Mouse (Mus musculus) heart, postnatal 0 days (tissue): ENCODE data around the gene Lig1.

Experiments used
- CTCF ChIP-seq: IDR thresholded peaks from 2 replicates; pipeline ENCODE4 v1.5.1; 2016; ENCODE audit warnings: antibody characterized with exemption, control low read depth, low read depth
- EP300 ChIP-seq: IDR thresholded peaks from 2 replicates; pipeline ENCODE4 v1.6.1; 2016; ENCODE audit warnings: antibody characterized with exemption, low read depth

- TF ChIP-seq CTCF: no peak
- no peak for TF ChIP-seq EP300
Observed at GRCm38 (mm10) chr7:13277833-13278232, 750 bp downstream of the Lig1 start.
